Mouse (Mus musculus) cerebellum, postnatal 10 days (tissue): ENCODE data around the gene Zmynd11.

ENCODE experiments used
- DNase-seq, 2 experiments: peaks; one replicate each; pipeline ENCODE4 v3.0.0; 2021; ENCODE audit warnings: mixed read lengths in 2 of 2

Gene Zmynd11

GRCm38 (mm10) chr13:9653018-9653417 is 112.1 kb downstream of the Zmynd11 start:
- DNase-seq = no peak

- DNase-seq = no peak
Observed at GRCm38 (mm10) chr13:9650580-9650979, 114.5 kb downstream of the Zmynd11 start.

GRCm38 (mm10) chr13:9649894-9650293 is 115.2 kb downstream of the Zmynd11 start:
- no peak for DNase-seq

DNA sequence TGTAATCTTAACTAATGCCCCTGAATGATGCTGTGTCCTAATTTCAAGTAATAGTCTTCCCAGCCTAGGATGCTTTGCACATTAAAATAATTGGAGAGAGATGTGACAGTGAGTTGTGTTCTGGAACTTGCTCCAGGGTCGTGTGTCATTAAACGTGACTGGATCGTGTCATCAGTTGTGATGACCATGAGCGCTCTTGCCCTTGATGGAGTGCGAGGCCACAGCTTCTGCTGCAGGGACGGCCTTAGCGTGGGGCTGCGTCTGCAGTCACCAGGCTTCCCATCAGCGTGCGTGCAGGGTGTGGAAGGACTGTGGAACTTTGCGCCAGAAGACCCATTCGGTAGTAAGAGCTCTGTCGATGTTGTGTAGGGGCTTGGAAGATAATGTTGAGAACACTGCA is 116.4 kb downstream of the Zmynd11 start:
- no peak for DNase-seq

DNA sequence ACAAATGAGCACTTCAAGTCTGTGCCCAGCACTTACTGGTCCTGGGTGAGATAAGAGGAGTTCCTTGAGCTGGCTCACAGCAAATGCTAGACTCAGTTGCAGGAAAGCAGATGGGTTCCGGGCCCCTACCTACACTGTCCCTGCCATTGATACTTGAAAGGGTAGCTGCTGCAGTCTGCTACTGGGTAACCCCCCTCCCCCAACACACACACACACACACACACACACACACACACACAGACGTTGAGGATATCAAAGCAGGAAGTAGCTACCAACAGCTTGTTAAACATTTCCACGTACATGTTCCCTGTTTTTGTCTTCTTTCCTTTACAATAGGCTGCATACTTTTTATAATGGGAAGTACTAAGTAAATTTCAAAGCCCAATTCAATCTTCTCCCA is 127.2 kb downstream of the Zmynd11 start:
- no peak for DNase-seq

DNA sequence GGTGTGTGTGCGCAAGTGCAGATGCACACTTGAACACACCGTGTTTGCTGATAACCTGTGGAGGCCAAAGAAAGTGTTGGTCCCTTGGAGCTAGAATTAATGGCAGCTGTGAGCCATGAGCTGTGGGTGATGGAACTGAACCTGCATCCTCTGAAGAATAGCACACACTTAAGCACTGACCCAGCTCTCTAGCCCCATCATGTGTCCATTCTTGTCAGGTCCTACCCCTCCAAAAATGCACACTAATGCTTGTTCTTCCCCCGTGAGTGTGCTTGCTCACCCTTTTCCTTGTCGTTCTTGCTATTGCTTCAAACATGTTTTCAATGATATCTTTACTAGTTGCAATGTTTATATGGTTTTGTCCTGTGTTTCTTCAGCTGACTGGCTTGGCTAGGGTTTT is 128.6 kb downstream of the Zmynd11 start:
- peak; percentile 57 to 63 for DNase-seq

DNA sequence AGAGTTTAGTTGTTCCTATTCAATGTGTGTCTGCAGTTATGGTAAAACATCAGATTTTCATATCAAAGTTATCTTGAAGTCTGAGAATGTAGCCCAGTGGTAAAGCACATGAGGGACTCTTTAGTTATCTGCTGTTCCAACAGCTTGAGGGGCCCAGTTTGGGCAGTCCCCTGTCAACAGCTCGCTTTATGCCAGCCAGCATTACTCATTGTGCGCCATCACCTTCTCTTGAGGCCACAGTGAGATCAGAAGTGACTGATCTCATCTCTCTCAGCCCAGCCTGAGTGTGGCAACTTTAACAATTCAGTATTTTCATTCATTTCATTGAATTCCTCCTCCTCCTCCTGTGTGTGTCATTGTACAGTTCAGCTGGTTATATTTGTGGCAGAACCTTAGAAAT is 129.2 kb downstream of the Zmynd11 start:
- no peak for DNase-seq
